Mouse (Mus musculus) olfactory bulb, adult 2 months (tissue): Measurements from ENCODE around the gene Rbms1. TPM values are rescaled to one million over a fixed set of nuclear protein-coding genes. Genes with fewer than 3 reads are reported as not detected.

ENCODE experiments used
- H3K27ac ChIP-seq: fragments of 200-500 bp; 2 replicates; pipeline ENCODE4 v1.5.1; 2012; ENCODE audit warnings: low read depth, low read length; ENCODE audit not compliant: insufficient read depth
- H3K4me1 ChIP-seq: fragments of 200-500 bp; 2 replicates; pipeline ENCODE4 v1.6.1; 2012; ENCODE audit warnings: low read length; ENCODE audit not compliant: control insufficient read depth, insufficient read depth
- H3K4me3 ChIP-seq: fragments of 200-500 bp; 2 replicates; pipeline ENCODE4 v1.5.1; 2012; ENCODE audit warnings: mild to moderate bottlenecking, low read depth, low read length, moderate library complexity; ENCODE audit not compliant: insufficient read depth
- CTCF ChIP-seq: fragments of 200-500 bp; IDR thresholded peaks from 2 replicates; pipeline ENCODE4 v1.5.1; 2012; ENCODE audit warnings: low read depth, mild to moderate bottlenecking, low read length, moderate library complexity; ENCODE audit not compliant: insufficient read depth
- POLR2A ChIP-seq: fragments of 200-500 bp; IDR thresholded peaks from 2 replicates; pipeline ENCODE4 v1.6.1; 2012; ENCODE audit warnings: mild to moderate bottlenecking, low read depth, low read length, moderate library complexity; ENCODE audit not compliant: insufficient read depth
- WGBS: fragments of 180-500 bp; shearing (Covaris S2); methylation state at CpG from one replicate; pipeline ENCODE4 v1.1.7; 2018; 5-methylcytosine and 5-hydroxymethylcytosine counted together
- polyA plus RNA-seq: library from polyadenylated mRNA; stranded (reverse); fragments of >200 nt; gene quantifications from 2 replicates; pipeline ENCODE4 v1.2.4, GENCODE M21; 2012; ENCODE audit warnings: low replicate concordance; ENCODE audit not compliant: missing spikeins, insufficient read depth, insufficient read length

The Rbms1 gene
- polyA plus RNA-seq, 1 experiment: not detected

GRCm38 (mm10) chr2:60747590-60747989 lies 215.4 kb downstream of the Rbms1 start:
- Histone ChIP-seq H3K4me3 (no peak overlapping the region), H3K27ac (no peak overlapping the region), H3K4me1 (no peaks in the 10 kb centered on the region)
- no peak for TF ChIP-seq CTCF
- no peak for TF ChIP-seq POLR2A
- WGBS: 80% methylated on average over 3 of the region's 3 CpGs

GRCm38 (mm10) chr2:60744674-60745073 lies 218.3 kb downstream of the Rbms1 start:
- no peak overlapping the region for H3K27ac ChIP-seq
- H3K4me3 ChIP-seq: no peak overlapping the region
- no peak for TF ChIP-seq POLR2A
- no peak for TF ChIP-seq CTCF
- no peaks in the 10 kb centered on the region for H3K4me1 ChIP-seq
- 61% methylated on average over 3 of the region's 3 CpGs for WGBS

GRCm38 (mm10) chr2:60739389-60740137 lies 223.4 kb downstream of the Rbms1 start:
- Histone ChIP-seq H3K4me3 (no peak overlapping the region), H3K4me1 (no peaks in the 10 kb centered on the region), H3K27ac (no peak overlapping the region)
- 83% methylated on average over 10 of the region's 10 CpGs for WGBS
- no peak for TF ChIP-seq POLR2A
- TF ChIP-seq CTCF: no peak

GRCm38 (mm10) chr2:60730929-60731328 lies 232.1 kb downstream of the Rbms1 start:
- no peak overlapping the region for H3K4me3 ChIP-seq
- 57% methylated on average over 6 of the region's 6 CpGs for WGBS
- TF ChIP-seq POLR2A: no peak
- no peaks in the 10 kb centered on the region for H3K4me1 ChIP-seq
- H3K27ac ChIP-seq: no peak overlapping the region

GRCm38 (mm10) chr2:60730024-60730423 lies 233.0 kb downstream of the Rbms1 start:
- Histone ChIP-seq H3K4me1 (no peaks in the 10 kb centered on the region), H3K4me3 (no peak overlapping the region), H3K27ac (no peak overlapping the region)
- WGBS: 62% methylated on average over 3 of the region's 3 CpGs
- no peak for TF ChIP-seq POLR2A
- no peak for TF ChIP-seq CTCF

GRCm38 (mm10) chr2:60728902-60729585 lies 233.9 kb downstream of the Rbms1 start:
- H3K27ac ChIP-seq: no peak overlapping the region
- no peak overlapping the region for H3K4me3 ChIP-seq
- H3K4me1 ChIP-seq: no peaks in the 10 kb centered on the region
- 85% methylated on average over 10 of the region's 10 CpGs for WGBS
- TF ChIP-seq POLR2A: no peak
- TF ChIP-seq CTCF: no peak

GRCm38 (mm10) chr2:60724660-60725059 lies 238.3 kb downstream of the Rbms1 start:
- H3K4me3 ChIP-seq: no peak overlapping the region
- H3K27ac ChIP-seq: no peak overlapping the region
- no peak for TF ChIP-seq POLR2A
- no peak for TF ChIP-seq CTCF
- no peaks in the 10 kb centered on the region for H3K4me1 ChIP-seq
- WGBS: 93% methylated on average over 2 of the region's 2 CpGs

GRCm38 (mm10) chr2:60722967-60723366 lies 240.0 kb downstream of the Rbms1 start:
- Histone ChIP-seq H3K4me1 (no peaks in the 10 kb centered on the region), H3K27ac (no peak overlapping the region), H3K4me3 (no peak overlapping the region)
- 89% methylated on average over 3 of the region's 3 CpGs for WGBS
- no peak for TF ChIP-seq POLR2A
- no peak for TF ChIP-seq CTCF

- Histone ChIP-seq H3K27ac (no peak within 1 kb of the TSS), H3K4me1 (no peaks in the 10 kb centered on the region), H3K4me3 (no peak within 1 kb of the TSS)
- TF ChIP-seq POLR2A: no peak
- WGBS: 52% methylated on average over 14 of the region's 14 CpGs
These were observed 240.5 kb downstream of the Rbms1 start, which contains the start of gene Itgb6 for GRCm38 (mm10) chr2:60722514-60722913. Gene Itgb6, minus strand, starts transcription at chr2:60722643.

GRCm38 (mm10) chr2:60720906-60721305 lies 242.1 kb downstream of the Rbms1 start:
- H3K4me3 ChIP-seq: no peak overlapping the region
- no peak overlapping the region for H3K27ac ChIP-seq
- H3K4me1 ChIP-seq: peaks cover 2% of the 10 kb centered on the region
- 17% methylated on average over 5 of the region's 5 CpGs for WGBS
- TF ChIP-seq CTCF (no peak), POLR2A (no peak)
